Mouse (Mus musculus) layer of hippocampus, postnatal 36 days (tissue): ENCODE data around the gene Rangrf. TPM values are rescaled to one million over a fixed set of nuclear protein-coding genes. Genes with fewer than 3 reads are reported as not detected.
"Not testable (repeated sequence)": the region's sequence is repeated elsewhere in the genome, so short reads cannot be mapped to it uniquely, and the experiment has no call there.

ENCODE experiments used
- DNase-seq, 2 experiments: peaks; one replicate each; pipeline ENCODE4 v3.0.0; 2022
- total RNA-seq, 2 experiments: library from RNA; stranded (reverse); gene quantifications; 2 replicates each; pipeline ENCODE4 v1.2.3; 2021

Gene Rangrf
- total RNA-seq = 10 to 100 TPM; 17.6 to 19.7 TPM

GRCm38 (mm10) chr11:68975085-68975484 is at the start of gene Rangrf:
Gene Rangrf, minus strand, starts transcription at chr11:68975185.
- DNase-seq = no peak

- no peak for DNase-seq
Observed at GRCm38 (mm10) chr11:69020691-69021090, 45.7 kb upstream of the Rangrf start.

- DNase-seq = no peak
Observed at GRCm38 (mm10) chr11:69016755-69017154, 41.8 kb upstream of the Rangrf start.

DNA sequence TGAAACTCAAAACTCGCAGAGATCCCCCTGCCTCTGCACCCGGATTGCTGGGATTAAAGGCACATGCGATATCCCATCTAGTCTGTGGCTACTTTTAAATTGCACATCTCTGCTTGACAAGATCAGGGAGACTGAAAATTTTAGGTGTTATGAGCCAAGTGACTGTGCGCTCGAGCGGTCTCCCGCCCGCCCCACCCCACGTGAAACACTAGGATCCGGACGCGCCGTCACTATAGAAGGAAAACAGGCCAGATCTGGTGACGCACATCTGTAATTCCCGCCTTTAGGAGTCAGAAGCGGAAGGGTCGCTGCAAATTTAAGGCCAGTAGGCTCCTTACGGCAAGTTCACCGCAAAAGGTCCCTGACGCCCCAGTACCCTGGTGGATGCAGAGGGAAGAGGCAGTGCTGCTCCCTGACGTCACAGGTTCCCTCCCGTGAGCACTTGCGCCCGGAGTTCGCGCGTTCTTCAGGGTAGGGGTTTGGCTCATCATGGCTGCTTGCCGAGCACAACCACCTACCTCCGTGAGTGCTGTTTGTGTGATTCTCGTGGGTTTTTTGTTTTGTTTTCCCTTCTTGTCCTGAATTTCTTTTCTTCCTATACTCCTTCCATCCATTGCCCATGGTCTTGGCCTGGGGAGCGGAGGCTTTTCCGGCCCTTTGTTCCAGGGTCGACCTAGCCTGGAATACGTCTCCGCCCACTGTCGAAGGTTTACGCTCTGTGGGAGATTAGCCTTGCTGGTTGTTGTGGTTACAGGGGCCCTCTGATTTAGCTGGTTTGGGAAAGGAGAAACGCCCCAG is 40.9 kb upstream of the Rangrf start, which contains the start of gene Ctc1:
TSS of gene Ctc1 (plus strand) at position 268 of the 798 bp plus-strand sequence.
- DNase-seq = peak; percentile 90 to 91

DNA sequence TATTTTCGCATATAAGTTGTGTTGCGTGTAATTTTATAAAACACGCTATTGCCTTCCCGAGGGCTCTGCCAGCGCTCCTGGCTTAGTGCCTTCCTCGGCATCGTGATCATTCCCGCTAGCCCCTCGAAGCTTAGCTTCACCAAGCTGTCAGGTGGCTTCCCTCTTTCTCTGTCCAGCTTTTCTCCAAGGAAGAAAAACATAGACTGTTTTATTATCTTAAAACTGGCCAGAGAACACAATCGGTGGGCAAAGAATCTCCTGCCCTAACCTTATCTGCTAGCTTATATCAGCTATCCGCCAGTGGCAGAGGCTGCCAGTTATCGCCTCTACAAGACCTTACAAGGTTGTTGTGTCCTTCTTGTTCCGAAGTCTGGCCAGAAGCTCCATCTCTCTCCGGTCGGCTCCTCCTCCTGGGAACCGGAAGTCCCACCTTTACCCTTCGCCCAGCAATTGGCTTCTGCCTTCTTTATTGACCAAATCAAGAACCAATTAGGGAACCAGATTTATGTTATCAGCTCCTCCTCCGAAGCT is 37.2 kb upstream of the Rangrf start:
- peak; percentile 86 for DNase-seq

GRCm38 (mm10) chr11:69011445-69011844 is 36.5 kb upstream of the Rangrf start:
- DNase-seq = not testable (repeated sequence)

GRCm38 (mm10) chr11:69010400-69011323 is 35.7 kb upstream of the Rangrf start:
- DNase-seq = no peak

DNA sequence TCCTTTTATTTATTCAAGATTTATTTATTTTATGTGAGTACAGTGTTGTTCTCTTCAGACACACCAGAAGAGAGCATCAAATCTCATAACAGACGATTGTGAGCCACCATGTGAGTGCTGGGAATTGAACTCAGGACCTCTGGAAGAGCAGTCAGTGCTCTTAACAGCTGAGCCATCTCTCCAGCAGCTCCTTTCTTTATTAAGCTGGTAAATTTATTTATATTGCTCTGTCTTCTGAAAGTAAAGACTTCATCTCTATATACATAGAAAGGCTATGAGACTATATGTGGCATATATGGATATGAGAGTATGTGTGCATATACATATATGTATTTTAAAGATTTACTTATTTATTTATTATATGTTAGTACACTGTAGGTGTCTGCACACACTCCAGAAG is 34.5 kb upstream of the Rangrf start:
- DNase-seq = no peak

DNA sequence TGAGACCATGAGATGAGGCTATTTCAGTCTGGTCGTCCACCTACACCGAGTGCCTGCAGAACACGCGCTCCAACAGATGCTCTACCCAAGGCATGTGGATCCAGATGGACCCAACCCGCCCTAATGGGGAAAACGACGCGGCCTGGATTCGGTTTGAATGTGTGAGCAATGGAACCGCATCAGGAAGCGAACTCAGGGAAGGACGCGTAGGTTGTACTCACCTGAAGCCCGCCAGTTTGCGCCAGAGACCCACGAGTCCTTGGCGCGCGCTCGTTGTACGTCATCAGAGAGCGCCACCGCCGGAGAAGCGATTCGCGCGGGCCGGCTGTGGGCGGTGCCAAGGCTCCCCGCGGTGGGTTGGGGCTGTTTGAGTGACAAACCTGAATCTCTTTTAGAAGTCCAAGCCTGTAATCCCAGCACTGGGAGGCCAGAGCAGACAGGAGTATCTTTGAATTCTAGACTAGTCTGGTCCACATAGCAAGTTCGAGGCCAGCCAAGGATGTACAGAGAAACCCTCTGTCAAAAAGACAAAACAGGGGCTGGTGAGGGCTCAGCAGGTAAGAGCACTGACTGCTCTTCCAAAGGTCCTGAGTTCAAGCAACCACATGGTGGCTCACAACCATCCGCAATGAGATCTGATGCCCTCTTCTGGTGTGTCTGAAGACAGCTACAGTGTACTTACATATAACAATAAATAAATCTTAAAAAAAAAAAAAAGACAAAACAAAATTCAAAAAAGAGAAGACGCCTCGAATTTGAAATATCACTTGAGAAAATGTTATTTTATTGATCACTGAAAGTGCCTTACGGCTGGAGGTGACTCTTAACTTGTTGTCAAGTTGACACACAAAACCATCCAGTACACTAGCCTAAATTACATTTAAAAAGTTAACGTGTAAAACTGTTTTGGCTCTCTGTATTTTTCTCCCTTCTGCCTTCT is 33.5 kb upstream of the Rangrf start, which contains the start of gene Pfas:
TSS of gene Pfas (minus strand) at position 279 of the 940 bp plus-strand sequence.
- DNase-seq = peak; percentile 89

DNA sequence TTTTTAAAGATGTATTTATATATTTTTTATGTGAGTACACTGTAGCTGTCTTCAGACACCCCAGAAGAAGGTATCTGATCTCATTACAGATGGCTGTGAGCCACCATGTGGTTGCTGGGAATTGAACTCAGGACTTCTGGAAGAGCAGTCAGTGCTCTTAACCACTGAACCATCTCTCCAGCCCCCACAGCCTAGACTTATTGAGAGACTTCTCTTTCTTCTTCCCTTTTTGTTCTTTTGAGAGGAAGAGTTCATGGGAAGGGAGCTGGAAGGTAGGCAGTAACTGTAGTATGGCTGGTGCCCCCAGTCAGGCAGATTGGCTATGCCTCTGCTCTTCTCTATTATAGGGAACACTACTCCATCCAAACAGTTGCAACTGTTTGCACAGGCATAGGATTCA is 31.6 kb upstream of the Rangrf start:
- not testable (repeated sequence) for DNase-seq

DNA sequence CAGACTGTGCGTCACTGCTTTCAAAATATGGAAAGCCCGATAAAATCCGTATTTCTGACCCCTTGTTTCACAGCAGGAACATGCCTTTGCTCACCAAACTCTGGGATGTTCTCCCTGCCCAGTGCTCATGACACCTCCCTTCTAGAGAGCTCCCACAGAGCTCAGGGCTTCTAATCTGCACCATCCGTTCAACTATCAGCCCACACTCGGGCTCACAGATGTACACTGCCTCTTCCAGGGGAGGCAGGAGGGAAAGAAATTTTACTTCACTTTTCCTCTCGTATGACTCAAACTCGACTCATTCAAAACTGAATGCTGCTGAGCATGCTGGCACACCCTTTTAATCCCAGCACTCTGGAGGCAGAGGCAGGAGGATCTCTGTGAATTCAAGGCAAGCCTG is 30.2 kb upstream of the Rangrf start:
- no peak for DNase-seq

GRCm38 (mm10) chr11:69003592-69003991 is 28.6 kb upstream of the Rangrf start:
- DNase-seq = no peak

- DNase-seq = not testable (repeated sequence)
Observed at GRCm38 (mm10) chr11:69002782-69003181, 27.8 kb upstream of the Rangrf start.

DNA sequence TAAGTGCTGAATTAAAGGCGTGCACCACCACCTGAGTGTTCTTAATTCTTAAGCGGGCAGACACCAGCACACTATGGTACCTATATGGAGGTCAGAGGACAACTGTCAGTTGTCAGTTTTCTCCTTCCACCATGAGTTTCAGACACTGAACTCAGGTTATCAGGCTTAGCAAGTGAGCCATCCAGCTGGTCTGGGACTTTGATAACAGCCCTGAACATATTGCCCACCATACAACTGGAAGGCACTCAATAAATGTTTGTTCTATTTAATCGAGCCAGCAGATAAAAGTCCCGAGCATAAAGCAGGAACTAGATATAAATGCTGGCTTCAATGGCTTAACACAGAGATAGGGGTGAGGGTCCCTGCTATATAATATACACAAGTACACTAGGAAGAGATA is 22.1 kb upstream of the Rangrf start:
- DNase-seq = no peak

- no peak for DNase-seq
Observed at GRCm38 (mm10) chr11:68994377-68994776, 19.4 kb upstream of the Rangrf start.

GRCm38 (mm10) chr11:68993122-68993521 is 18.1 kb upstream of the Rangrf start:
- no peak for DNase-seq

DNA sequence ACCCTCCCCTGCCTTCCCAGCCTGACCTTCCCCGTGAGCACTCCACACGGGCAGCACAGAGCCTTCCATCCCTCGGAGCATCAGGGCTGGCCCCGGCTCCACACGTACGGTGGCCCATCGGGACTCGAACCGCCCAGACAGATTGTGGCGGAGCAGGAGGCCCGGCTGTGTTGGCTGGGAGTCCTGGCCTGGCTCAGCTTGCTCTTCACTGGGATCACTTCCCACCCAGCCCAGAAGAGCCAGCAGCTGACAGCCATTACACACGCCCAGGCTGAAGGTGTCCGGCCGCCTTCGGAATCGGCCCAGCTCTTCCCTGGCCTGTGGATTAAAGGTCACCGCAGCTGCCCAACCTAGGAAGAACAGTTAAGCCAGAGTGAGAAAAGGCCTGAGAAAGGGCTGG is 13.4 kb upstream of the Rangrf start:
- DNase-seq = no peak

GRCm38 (mm10) chr11:68987365-68987882 is 12.4 kb upstream of the Rangrf start:
- no peak for DNase-seq

DNA sequence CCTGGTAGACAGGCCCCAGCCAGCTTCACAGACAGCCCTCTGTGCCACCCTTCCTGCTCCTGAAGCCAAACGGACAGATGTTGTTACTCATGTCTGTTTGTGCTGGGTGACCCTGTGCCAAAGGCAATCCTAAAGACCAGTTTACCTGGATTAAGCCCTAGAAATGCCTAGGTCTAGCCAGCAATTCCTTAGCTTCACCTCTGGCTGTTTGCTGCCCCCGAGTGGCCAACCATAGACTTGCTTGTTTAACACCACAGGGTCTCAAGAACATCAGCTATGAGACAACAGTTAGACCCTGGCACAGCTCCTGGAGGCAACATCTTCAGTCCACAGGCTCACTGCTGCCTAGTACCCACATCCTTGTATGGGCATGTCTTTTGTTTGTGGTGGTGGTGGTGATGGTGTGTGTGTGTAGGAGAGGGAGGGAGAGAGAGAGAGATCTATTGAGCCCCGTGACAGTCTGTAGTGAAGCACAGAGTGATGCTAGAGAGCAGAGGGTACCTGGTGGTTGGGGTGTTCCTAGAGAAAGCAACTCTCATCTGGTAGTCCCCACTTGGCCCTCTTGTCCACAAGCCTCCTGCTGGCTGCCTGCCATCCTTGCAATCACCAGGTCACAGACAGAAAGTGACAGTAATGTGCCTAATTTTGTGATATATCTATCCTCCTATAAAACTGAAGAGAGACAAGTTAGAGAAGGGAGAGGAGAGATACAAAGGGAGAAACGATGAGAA is 7.8 kb upstream of the Rangrf start:
- peak; percentile 50 to 64 for DNase-seq

DNA sequence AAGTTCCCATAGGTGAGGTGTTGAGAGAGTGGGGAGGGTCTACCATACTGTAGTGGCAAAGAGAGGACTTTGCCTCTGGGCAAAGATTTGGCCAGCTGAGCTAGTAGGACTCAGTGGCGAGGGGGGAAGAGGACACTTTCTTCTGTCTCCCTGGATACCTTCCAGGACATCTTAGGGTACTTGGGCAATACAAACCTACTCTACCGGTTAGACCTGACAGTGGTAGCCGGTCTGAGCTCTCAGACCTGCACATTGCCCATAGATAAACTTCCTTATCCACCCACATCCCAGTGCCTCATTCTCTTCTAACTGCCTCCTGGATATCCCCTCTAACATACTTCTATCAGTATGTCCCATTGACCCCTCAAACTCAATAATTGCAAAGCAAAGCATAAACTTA is 5.9 kb upstream of the Rangrf start:
- DNase-seq = no peak

DNA sequence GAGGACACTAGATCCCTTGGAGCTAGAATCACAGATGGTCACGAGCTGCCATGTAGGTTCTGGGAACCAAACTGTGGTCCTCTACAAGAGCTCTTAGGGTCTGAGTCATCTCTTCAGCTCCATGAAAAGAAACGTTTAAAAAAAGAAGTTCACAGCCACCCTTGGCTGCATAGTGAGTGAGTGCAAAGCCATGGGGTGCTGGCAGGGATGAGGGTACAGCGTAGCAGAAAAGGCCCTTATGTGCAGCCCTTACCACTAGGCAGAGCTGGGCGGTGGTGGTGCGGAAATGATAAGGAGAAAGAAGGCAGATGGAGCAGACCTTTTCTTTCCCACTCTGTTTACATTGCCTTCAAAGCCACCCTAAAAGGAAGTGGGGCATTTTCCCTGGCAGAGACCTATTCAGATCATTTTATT is 4.3 kb upstream of the Rangrf start:
- DNase-seq = no peak
